Mouse (Mus musculus): ENCODE data around the gene Arid4a.
A peak's percentile ranks its signal among the peaks of the same experiment; 100 is the strongest.

DNA sequence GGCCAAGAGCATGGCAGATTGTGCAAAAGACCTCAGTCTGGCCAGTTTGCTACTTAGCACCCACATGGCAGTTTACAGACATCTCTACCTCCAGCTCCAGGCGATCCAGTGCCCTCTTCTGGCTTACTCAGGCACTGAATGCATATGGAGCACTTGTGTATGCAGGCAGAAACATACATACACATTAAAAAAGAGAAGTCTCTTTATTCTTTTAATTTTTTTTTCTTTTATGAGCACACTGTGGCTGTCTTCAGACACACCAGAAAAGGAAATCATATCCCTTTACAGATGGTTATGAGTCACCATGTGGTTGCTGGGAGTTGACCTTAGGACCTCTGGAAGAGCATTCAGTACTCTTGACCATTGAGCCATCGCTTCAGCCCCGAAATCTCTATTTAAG, 35.3 kb downstream of the Arid4a start:
- no peak for TF ChIP-seq ELF1 (IDR thresholded peaks at IDR 0.05; ENCODE audit: low read depth, low read length)
- no peak for TF ChIP-seq E2F4 (IDR thresholded peaks at IDR 0.05; ENCODE audit: borderline replicate concordance, low read depth, low read length)
- no peak for TF ChIP-seq CHD1 (IDR thresholded peaks at IDR 0.05; ENCODE audit: low read depth, low read length)
- 0 out of 2 replicates have a peak, but pooled peaks have one; percentile 27 for TF ChIP-seq MXI1 (IDR thresholded peaks at IDR 0.05; ENCODE audit: low read depth, low read length)
- no peak for TF ChIP-seq UBTF (IDR thresholded peaks at IDR 0.05; ENCODE audit: borderline replicate concordance, insufficient read depth, low read depth, low read length)
- no peak for TF ChIP-seq ZC3H11A (IDR thresholded peaks at IDR 0.05; ENCODE audit: low read depth, low read length)
- TF ChIP-seq CTCF (IDR thresholded peaks at IDR 0.05 in 2 of 3, conservative IDR thresholded peaks at IDR 0.05 in 1 of 3; ENCODE audit: control insufficient read depth in 1 of 3, insufficient read depth in 1 of 3, low read depth in 2 of 3, low read length in 3 of 3, poor library complexity in 1 of 3, severe bottlenecking in 1 of 3) = peak; percentile 50 to 66 (median 57)
- no peak for TF ChIP-seq RCOR1 (IDR thresholded peaks at IDR 0.05; ENCODE audit: low read depth, low read length)
- no peak for TF ChIP-seq TAL1 (IDR thresholded peaks at IDR 0.05; ENCODE audit: low read length)
- TF ChIP-seq ZNF384 (IDR thresholded peaks at IDR 0.05; ENCODE audit: low read depth, low read length) = no peak
- TF ChIP-seq MAX (IDR thresholded peaks at IDR 0.05; ENCODE audit: low read length) = no peak
- no peak for TF ChIP-seq POLR2A (IDR thresholded peaks at IDR 0.05; ENCODE audit: control insufficient read depth in 1 of 2, insufficient read depth in 1 of 2, low read depth in 1 of 2, low read length in 2 of 2, poor library complexity in 1 of 2)
- no peak for TF ChIP-seq MYB (IDR thresholded peaks at IDR 0.05; ENCODE audit: low read depth, low read length)
- no peak for TF ChIP-seq MAFK (IDR thresholded peaks at IDR 0.05; ENCODE audit: borderline replicate concordance, low read depth, low read length)
